Comparison of ENCODE assay signal across 8 mouse cellular contexts in the genomic region with DNA sequence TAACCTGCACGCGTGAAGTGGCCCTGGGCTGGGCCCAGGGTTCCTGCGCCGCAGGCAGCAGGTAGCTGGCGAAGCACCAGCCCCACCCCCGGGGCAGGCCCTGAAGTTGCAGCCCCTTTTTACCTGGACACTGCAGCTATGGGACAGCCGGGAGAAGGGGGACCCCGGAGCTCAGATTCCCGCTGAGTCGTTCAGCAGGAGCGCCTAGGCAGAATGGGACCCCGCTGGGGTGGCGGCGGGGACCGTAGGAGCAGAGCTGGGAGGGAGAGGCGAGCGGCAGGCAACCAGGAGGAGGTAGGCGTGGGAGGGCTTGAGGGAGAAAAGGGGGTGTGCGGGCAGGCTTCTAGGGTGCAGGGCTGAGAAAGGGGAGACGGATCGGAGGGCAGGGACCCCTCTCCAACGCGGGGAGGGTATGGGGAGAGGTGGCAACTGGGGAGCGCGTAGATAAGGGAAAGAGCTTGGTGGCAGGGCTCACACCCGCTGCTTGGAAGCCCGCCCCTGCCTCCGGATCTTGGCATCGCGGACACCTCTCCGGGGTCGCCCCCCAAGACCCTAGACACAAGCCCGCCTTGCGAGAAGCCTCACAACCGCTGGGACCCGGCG. TPM values are rescaled to one million over a fixed set of nuclear protein-coding genes. Genes with fewer than 3 reads are reported as not detected.
A peak's percentile ranks its signal among the peaks of the same experiment; 100 is the strongest.
DNase-seq lines count a peak whose midpoint lies in the region; ATAC-seq and TF ChIP-seq lines count a peak whose summit lies in the region.

No protein-coding gene starts in this region.

- no peaks in the 10 kb centered on the region for H3K27me3 ChIP-seq in hindbrain, embryonic 15.5 days
- H3K27me3 ChIP-seq in liver, embryonic 11.5 days (replicated peaks; ENCODE audit: control insufficient read depth, insufficient read depth, low read length) = peaks cover 48% of the 10 kb centered on the region

- peak overlapping the region; percentile 64 for H3K9ac ChIP-seq in hindbrain, embryonic 15.5 days
- H3K9ac ChIP-seq in liver, embryonic 11.5 days (ENCODE audit: low read depth, low read length) = peak overlapping the region; percentile 72; the same call in 1 of the 2 replicates

- TF ChIP-seq CTCF in layer of hippocampus, adult 2 months (conservative IDR thresholded peaks at IDR 0.05) = no peak

- H3K27ac ChIP-seq in layer of hippocampus, adult 2 months = peak overlapping the region; percentile 95
- peak overlapping the region; percentile 76 for H3K27ac ChIP-seq in hindbrain, embryonic 15.5 days (replicated peaks)
- H3K27ac ChIP-seq in liver, embryonic 11.5 days (ENCODE audit: low read depth, low read length) = no peak overlapping the region

- H3K4me1 ChIP-seq in hindbrain, embryonic 15.5 days (replicated peaks) = peaks cover 74% of the 10 kb centered on the region
- H3K4me1 ChIP-seq in liver, embryonic 11.5 days (replicated peaks; ENCODE audit: control insufficient read depth, insufficient read depth, low read length) = no peaks in the 10 kb centered on the region; the same call in 1 of the 2 replicates

- H3K9me3 ChIP-seq in hindbrain, embryonic 15.5 days = no peaks in the 10 kb centered on the region
- no peaks in the 10 kb centered on the region for H3K9me3 ChIP-seq in liver, embryonic 11.5 days (ENCODE audit: control insufficient read depth, low read length)

- H3K4me3 ChIP-seq in layer of hippocampus, adult 2 months = peak overlapping the region; percentile 86
- H3K4me3 ChIP-seq in hindbrain, embryonic 15.5 days = peak overlapping the region; percentile 68
- H3K4me3 ChIP-seq in liver, embryonic 11.5 days (ENCODE audit: low read depth, low read length) = peak overlapping the region; percentile 61

- WGBS in hindbrain, embryonic 15.5 days = under 1% methylated on average over 37 of the region's 37 CpGs
- 1% methylated on average over 36 of the region's 37 CpGs for WGBS in liver, embryonic 11.5 days

- peak overlapping the region; percentile 89 for H3K4me2 ChIP-seq in hindbrain, embryonic 15.5 days
- H3K4me2 ChIP-seq in liver, embryonic 11.5 days = peak overlapping the region; percentile 91

- no peaks in the 10 kb centered on the region for H3K36me3 ChIP-seq in hindbrain, embryonic 15.5 days
- no peaks in the 10 kb centered on the region for H3K36me3 ChIP-seq in liver, embryonic 11.5 days (ENCODE audit: control insufficient read depth, insufficient read depth, low read length)

- peak; percentile 28 to 46 for DNase-seq in layer of hippocampus, adult 2 months (ENCODE audit: low spot score in 2 of 2)
- DNase-seq in layer of hippocampus, adult 8-10 months (ENCODE audit: low spot score in 2 of 2) = no peak
- DNase-seq in adrenal gland, adult 2 months = peak; percentile 65
- DNase-seq in liver, embryonic 11.5 days (ENCODE audit: low spot score) = peak; percentile 67
- peak; percentile 67 for DNase-seq in neural tube, embryonic 10.5 days (ENCODE audit: extremely low spot score, low spot score)
- DNase-seq in c-Kit-positive CD71-positive TER-119-positive erythroid progenitor cells, embryonic 14.5 days (ENCODE audit: low spot score) = no peak

- ATAC-seq in erythroblast, adult 5-6 weeks (replicated peaks; ENCODE audit: low FRiP score, poor library complexity, severe bottlenecking) = 0 out of 2 replicates have a peak, but pooled peaks have one; percentile 32
- ATAC-seq in hindbrain, embryonic 15.5 days (ENCODE audit: low FRiP score, low read depth) = peak; percentile 36
- peak; percentile 21 for ATAC-seq in liver, embryonic 11.5 days (replicated peaks; ENCODE audit: low FRiP score)

RNA-seq across cellular contexts. Expression of a gene that starts 3.6 kb away (rescaled TPM):
- 10 to 100 TPM; 17.7 to 20.2 TPM for total RNA-seq in layer of hippocampus, adult 2 months (2021)
- total RNA-seq in layer of hippocampus, adult 8-10 months (2022) = 10 to 100 TPM; 15.2 to 22.6 (median 20.5) TPM
- total RNA-seq in adrenal gland, adult 2 months (2021) = 10 to 100 TPM in 1 of 2 experiments, 1 to 10 TPM in 1; 5.6 to 13.0 TPM
- 2.7 and 2.9 TPM in 2 replicates for polyA plus RNA-seq in adrenal gland, adult 2 months (2012; rRNA removed)
- 26.8 and 27.1 TPM in 2 replicates for total RNA-seq in erythroblast, adult 5-6 weeks (2015; ENCODE audit: low replicate concordance)
- 13.5 and 16.6 TPM in 2 replicates for total RNA-seq in erythroblast, adult 5-6 weeks (2017; ENCODE audit: low replicate concordance)
- polyA plus RNA-seq in hindbrain, embryonic 15.5 days (2015; fragmentation: Nextera tagmentation; extraction: Ambion mirVana) = 32.6 and 39.0 TPM in 2 replicates
- polyA plus RNA-seq in liver, embryonic 11.5 days (2014; fragmentation: Nextera tagmentation; extraction: Ambion mirVana) = 3.4 and 5.5 TPM in 2 replicates

Comparison
In these comparisons a context has a peak if more than half of its experiments do, and no peak if none do; other contexts are left out.
1. DNase-seq: peak in layer of hippocampus, adult 2 months (2 of 2), adrenal gland, adult 2 months (single experiment), liver, embryonic 11.5 days (single experiment) and neural tube, embryonic 10.5 days (single experiment); none in layer of hippocampus, adult 8-10 months (0 of 2) and c-Kit-positive CD71-positive TER-119-positive erythroid progenitor cells, embryonic 14.5 days (single experiment).
2. Peak in every context shown above with its lines, with median percentiles within 50 percentile points of each other: H3K4me3 ChIP-seq and ATAC-seq.